Mouse (Mus musculus) adrenal gland, postnatal 14 days (tissue): ENCODE results near the gene Dnah11. TPM values are rescaled to one million over a fixed set of nuclear protein-coding genes. Genes with fewer than 3 reads are reported as not detected.

ENCODE experiments used
- DNase-seq: peaks from one replicate; pipeline ENCODE4 v3.0.0; 2021; ENCODE audit warnings: mixed read lengths
- total RNA-seq: library from RNA; stranded (reverse); gene quantifications from 2 replicates; pipeline ENCODE4 v1.2.3, GENCODE M21; 2021

Gene Dnah11
- total RNA-seq, 1 experiment from 2014 or later = 0.07 TPM

- DNase-seq = no peak
Measured at GRCm38 (mm10) chr12:117861249-117861648, 337.6 kb downstream of the Dnah11 start.

- DNase-seq = no peak
Measured at GRCm38 (mm10) chr12:117860840-117861239, 338.0 kb downstream of the Dnah11 start.

GRCm38 (mm10) chr12:117857884-117858283 is 341.0 kb downstream of the Dnah11 start:
- DNase-seq = no peak

GRCm38 (mm10) chr12:117857023-117857422 is 341.8 kb downstream of the Dnah11 start:
- DNase-seq = no peak

GRCm38 (mm10) chr12:117853316-117853715 is 345.5 kb downstream of the Dnah11 start:
- DNase-seq = peak; percentile 67

- DNase-seq = no peak
Measured at GRCm38 (mm10) chr12:117850472-117850871, 348.4 kb downstream of the Dnah11 start.

- no peak for DNase-seq
Measured at GRCm38 (mm10) chr12:117848621-117849020, 350.2 kb downstream of the Dnah11 start.

- no peak for DNase-seq
Measured at GRCm38 (mm10) chr12:117844917-117845316, 353.9 kb downstream of the Dnah11 start.

- DNase-seq = no peak
Measured at GRCm38 (mm10) chr12:117844075-117844408, 354.8 kb downstream of the Dnah11 start.

- peak; percentile 76 for DNase-seq
Measured at GRCm38 (mm10) chr12:117843302-117844074, 355.4 kb downstream of the Dnah11 start.

GRCm38 (mm10) chr12:117842676-117843075 is 356.2 kb downstream of the Dnah11 start:
- no peak for DNase-seq

- no peak for DNase-seq
Measured at GRCm38 (mm10) chr12:117840705-117841104, 358.1 kb downstream of the Dnah11 start.

- no peak for DNase-seq
Measured at GRCm38 (mm10) chr12:117837376-117837775, 361.5 kb downstream of the Dnah11 start.

GRCm38 (mm10) chr12:117835371-117835770 is 363.5 kb downstream of the Dnah11 start:
- peak; percentile 58 for DNase-seq

GRCm38 (mm10) chr12:117834652-117835051 is 364.2 kb downstream of the Dnah11 start:
- no peak for DNase-seq

GRCm38 (mm10) chr12:117832190-117832589 is 366.7 kb downstream of the Dnah11 start:
- no peak for DNase-seq

GRCm38 (mm10) chr12:117831351-117831961 is 367.4 kb downstream of the Dnah11 start:
- peak; percentile 13 for DNase-seq

- peak; percentile 41 for DNase-seq
Measured at GRCm38 (mm10) chr12:117828350-117828749, 370.5 kb downstream of the Dnah11 start.

Other genes starting within 250 kb of the Dnah11 start
- 9.4 and 11.8 TPM in 2 replicates for gene Sp4, start 102.4 kb upstream of the Dnah11 start, total RNA-seq